Mouse (Mus musculus) heart, adult 8-10 months (tissue): Measurements from ENCODE around the gene Six5. TPM values are rescaled to one million over a fixed set of nuclear protein-coding genes. Genes with fewer than 3 reads are reported as not detected.
A peak's percentile ranks its signal among the peaks of the same experiment; 100 is the strongest.

Experiments used
- DNase-seq: peaks from one replicate; pipeline ENCODE4 v3.0.0; 2022; ENCODE audit warnings: low spot score
- microRNA-seq: library from miRNA; unstranded; fragments of <30 nt; microRNA quantifications from one replicate; pipeline ENCODE4 v1.2.0, GENCODE M21; 2022
- total RNA-seq, 4 experiments: library from RNA; stranded (reverse); gene quantifications; 2 replicates each; pipeline ENCODE4 v1.2.4; 2022

Six5 gene
- total RNA-seq, 4 experiments from 2014 or later, result 5.8 to 9.9 (median 7.8) TPM

DNA sequence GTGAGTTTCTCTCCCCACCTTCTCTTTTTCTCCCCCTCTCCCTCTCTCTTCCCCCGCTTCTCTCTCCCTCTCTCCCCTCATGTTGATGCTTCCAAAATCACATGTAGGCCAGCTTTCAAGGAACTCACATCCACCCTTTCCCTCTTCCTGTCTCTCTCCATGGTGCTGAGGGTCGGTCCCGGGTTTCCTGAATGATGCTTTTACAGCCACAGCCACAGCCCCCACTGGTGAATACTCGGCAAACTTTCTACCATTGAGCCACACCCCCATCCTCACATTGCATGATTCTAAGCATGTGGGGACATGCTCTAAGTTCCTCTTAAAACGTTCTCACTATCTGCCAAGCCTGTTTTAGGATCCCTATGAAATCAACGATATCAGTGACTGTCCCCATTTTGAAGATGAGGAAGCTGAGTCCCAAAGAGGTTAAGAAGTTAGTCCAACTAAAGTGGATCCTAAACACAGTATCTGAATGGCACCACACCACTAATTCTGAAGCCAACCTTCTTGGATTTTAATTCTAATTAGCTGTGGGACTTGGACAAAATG is 53.2 kb downstream of the Six5 start:
- DNase-seq, result no peak

Small RNA genes lying within 50 kb of the gene (microRNA-seq; reads per million reads assigned to microRNA genes)
- gene Mir3100, result 11.8 reads per million, percentile 28 among the genes with 10 or more reads in this experiment

Other genes starting within 250 kb of the Six5 start
- 1 to 10 TPM; 1.1 to 6.7 (median 1.6) TPM for gene Pglyrp1, start 223.3 kb upstream of the Six5 start, total RNA-seq
- 10 to 100 TPM in 1 of 4 experiments, 1 to 10 TPM in 3; 7.4 to 10.7 (median 8.9) TPM for gene Ccdc61, start 184.2 kb upstream of the Six5 start, total RNA-seq
- 1 to 10 TPM; 3.2 to 5.5 (median 5.1) TPM for gene Nova2, start 168.7 kb upstream of the Six5 start, total RNA-seq
- not detected for gene Nanos2, start 107.2 kb upstream of the Six5 start, total RNA-seq
- 1 to 10 TPM; 3.6 to 4.3 (median 4.3) TPM for gene Mypop, start 103.3 kb upstream of the Six5 start, total RNA-seq
- 10 to 100 TPM; 20.6 to 24.3 (median 22.9) TPM for gene Irf2bp1, start 90.5 kb upstream of the Six5 start, total RNA-seq
- not detected for gene Foxa3, start 71.1 kb upstream of the Six5 start, total RNA-seq
- 10 to 100 TPM; 79.6 to 99.9 (median 98.8) TPM for gene Sympk, start 70.2 kb upstream of the Six5 start, total RNA-seq
- gene Rsph6a, start 39.9 kb upstream of the Six5 start, total RNA-seq, result not detected
- 10 to 100 TPM; 49.9 to 57.5 (median 54.0) TPM for gene Dmwd, start 18.4 kb upstream of the Six5 start, total RNA-seq
- gene Dmpk, start 10.7 kb upstream of the Six5 start, total RNA-seq, result 100 to 1,000 TPM; 532 to 655 (median 581) TPM
- gene Gm4969, start 23.8 kb downstream of the Six5 start, total RNA-seq, result not detected
- gene Fbxo46, start 25.3 kb downstream of the Six5 start, total RNA-seq, result 1 to 10 TPM; 4.2 to 6.0 (median 5.3) TPM
- 1 to 10 TPM; 4.1 to 4.7 (median 4.5) TPM for gene Qpctl, start 54.7 kb downstream of the Six5 start, total RNA-seq
- 10 to 100 TPM; 63.5 to 76.4 (median 68.8) TPM for gene Snrpd2, start 55.1 kb downstream of the Six5 start, total RNA-seq
- under 1 TPM; 0.09 to 0.29 (median 0.26) TPM for gene Gipr, start 71.5 kb downstream of the Six5 start, total RNA-seq
- 10 to 100 TPM; 32.0 to 45.7 (median 35.7) TPM for gene Eml2, start 81.8 kb downstream of the Six5 start, total RNA-seq
- gene Gpr4, start 117.9 kb downstream of the Six5 start, total RNA-seq, result 1 to 10 TPM; 3.3 to 8.5 (median 7.4) TPM
- gene Opa3, start 133.7 kb downstream of the Six5 start, total RNA-seq, result 10 to 100 TPM; 61.4 to 77.3 (median 68.1) TPM
- 10 to 100 TPM; 18.0 to 27.2 (median 24.3) TPM for gene Vasp, start 177.2 kb downstream of the Six5 start, total RNA-seq
- gene Ppm1n, start 185.5 kb downstream of the Six5 start, total RNA-seq, result not detected
- gene Rtn2, start 188.0 kb downstream of the Six5 start, total RNA-seq, result 100 to 1,000 TPM; 137 to 160 (median 149) TPM
- gene Fosb, start 215.5 kb downstream of the Six5 start, total RNA-seq, result 1 to 10 TPM; 1.2 to 9.8 (median 5.1) TPM